Mouse (Mus musculus) midbrain, embryonic 14.5 days (tissue): ENCODE measurements around the gene Rslcan18. TPM values are rescaled to one million over a fixed set of nuclear protein-coding genes. Genes with fewer than 3 reads are reported as not detected.
A peak's percentile ranks its signal among the peaks of the same experiment; 100 is the strongest.

Experiments
- ATAC-seq: fragments of 200-750 bp; cut with Nextera tagmentation; 2 replicates; pipeline ENCODE4 v1.8.0; 2017; ENCODE audit warnings: moderate number of reproducible peaks, moderate library complexity; ENCODE audit not compliant: low FRiP score, low TSS enrichment
- DNase-seq: peaks from one replicate; pipeline ENCODE4 v3.0.0-alpha.2; 2015
- H3K27ac ChIP-seq: fragments of 300-500 bp; sonication (generic); replicated peaks from 2 replicates; pipeline ENCODE4 v1.5.1; 2014; ENCODE audit warnings: mild to moderate bottlenecking, low read depth, low read length, moderate library complexity
- H3K27me3 ChIP-seq: fragments of 300-500 bp; sonication (generic); 2 replicates; pipeline ENCODE4 v1.6.1; 2014; ENCODE audit warnings: low read length, control low read depth, mixed read lengths; ENCODE audit not compliant: control insufficient read depth, insufficient read depth
- H3K36me3 ChIP-seq: fragments of 300-500 bp; sonication (generic); 2 replicates; pipeline ENCODE4 v1.6.1; 2014; ENCODE audit warnings: low read length, control low read depth; ENCODE audit not compliant: control insufficient read depth, insufficient read depth
- H3K4me1 ChIP-seq: fragments of 300-500 bp; sonication (generic); 2 replicates; pipeline ENCODE4 v1.6.1; 2014; ENCODE audit warnings: mild to moderate bottlenecking, antibody characterized with exemption, low read length, control low read depth; ENCODE audit not compliant: control insufficient read depth, insufficient read depth
- H3K4me2 ChIP-seq: fragments of 300-500 bp; sonication (generic); 2 replicates; pipeline ENCODE4 v1.6.1; 2014; ENCODE audit warnings: mild to moderate bottlenecking, low read length, moderate library complexity
- H3K4me3 ChIP-seq: fragments of 300-500 bp; sonication (generic); replicated peaks from 2 replicates; pipeline ENCODE4 v1.5.1; 2014; ENCODE audit warnings: low read depth, low read length
- H3K9ac ChIP-seq: fragments of 300-500 bp; sonication (generic); replicated peaks from 2 replicates; pipeline ENCODE4 v1.6.1; 2014; ENCODE audit warnings: mild to moderate bottlenecking, low read length, moderate library complexity
- H3K9me3 ChIP-seq: fragments of 300-500 bp; sonication (generic); 2 replicates; pipeline ENCODE4 v1.6.1; 2016; ENCODE audit warnings: low read length, control low read depth, mixed read lengths; ENCODE audit not compliant: control insufficient read depth
- WGBS: fragments of 180-500 bp; shearing (Covaris S2); extraction: QIAGEN DNeasy Blood & Tissue Kit; methylation state at CpG from one replicate; pipeline ENCODE4 v1.1.7; 2014; 5-methylcytosine and 5-hydroxymethylcytosine counted together
- polyA plus RNA-seq: library from polyadenylated mRNA; unstranded; fragments of >200 nt; fragmentation: Nextera tagmentation; extraction: Ambion mirVana; gene quantifications from 2 replicates; pipeline ENCODE4 v1.2.1, GENCODE M21; 2014

Gene Rslcan18
- polyA plus RNA-seq, 1 experiment from 2014 or later = not detected

DNA sequence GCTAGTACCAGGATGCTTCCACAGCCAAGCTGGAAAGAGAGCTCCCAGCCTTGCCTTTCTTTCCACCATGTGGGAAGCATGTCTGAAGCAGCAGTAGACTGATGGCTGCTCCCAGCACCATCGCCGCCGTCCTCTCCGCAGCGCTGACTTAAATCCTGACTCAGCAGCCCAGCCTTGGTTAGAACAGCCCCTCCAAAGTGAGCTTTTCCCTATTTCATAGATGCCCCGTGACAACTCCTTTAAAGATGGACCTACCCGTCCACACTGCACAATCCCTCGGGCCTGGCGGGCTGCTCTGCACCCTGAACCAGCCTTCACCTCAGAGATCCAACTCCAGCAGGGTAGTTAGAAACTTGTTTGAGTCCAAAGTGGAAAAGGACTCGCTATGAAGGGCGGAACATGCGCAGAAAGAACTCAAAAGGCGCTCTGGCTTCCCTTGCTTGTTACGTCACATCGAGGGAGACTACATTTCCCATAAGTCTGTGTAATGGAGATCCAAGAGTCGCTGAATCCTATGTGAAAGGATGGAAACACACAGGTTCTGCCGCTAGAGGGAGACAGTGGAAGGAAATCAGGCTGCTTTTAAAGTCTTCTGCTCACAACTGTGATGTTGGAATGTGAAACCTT, 7.8 kb downstream of the Rslcan18 start, which contains the start of gene Gm28557:
Gene Gm28557 (minus strand): TSS at position 411 of the 627 bp plus-strand sequence.
- H3K9ac ChIP-seq = peak within 1 kb of the TSS; percentile 61
- peak within 1 kb of the TSS; percentile 76 for H3K4me2 ChIP-seq
- peaks cover 4% of the 10 kb centered on the region; the same call in 1 of the 2 replicates for H3K4me1 ChIP-seq
- H3K27me3 ChIP-seq = no peaks in the 10 kb centered on the region
- peak within 1 kb of the TSS; percentile 46 for H3K4me3 ChIP-seq
- no peaks in the 10 kb centered on the region for H3K36me3 ChIP-seq
- H3K9me3 ChIP-seq = no peaks in the 10 kb centered on the region
- H3K27ac ChIP-seq = 0 out of 2 replicates have a peak within 1 kb of the TSS, but pooled peaks have one; percentile 43
- ATAC-seq = peak; percentile 97
- peak; percentile 98 for DNase-seq
- WGBS = under 1% methylated on average over 17 of the region's 17 CpGs

GRCm38 (mm10) chr13:67107681-67108080, 8.4 kb downstream of the Rslcan18 start:
- H3K27ac ChIP-seq = no peak overlapping the region
- H3K4me3 ChIP-seq = peak overlapping the region; percentile 46
- no peaks in the 10 kb centered on the region for H3K36me3 ChIP-seq
- H3K9ac ChIP-seq = peak overlapping the region; percentile 61
- 75% methylated on average over 9 of the region's 9 CpGs for WGBS
- no peaks in the 10 kb centered on the region for H3K9me3 ChIP-seq
- peaks cover 4% of the 10 kb centered on the region; the same call in 1 of the 2 replicates for H3K4me1 ChIP-seq
- DNase-seq (no peak), ATAC-seq (no peak)
- no peaks in the 10 kb centered on the region for H3K27me3 ChIP-seq
- peak overlapping the region; percentile 76 for H3K4me2 ChIP-seq

GRCm38 (mm10) chr13:67097876-67098275, 18.2 kb downstream of the Rslcan18 start, which contains the start of gene Zfp708:
Gene Zfp708, minus strand, starts transcription at chr13:67097976.
- no peaks in the 10 kb centered on the region for H3K27me3 ChIP-seq
- H3K4me2 ChIP-seq = no peak within 1 kb of the TSS
- H3K9me3 ChIP-seq = no peaks in the 10 kb centered on the region
- no peak within 1 kb of the TSS for H3K4me3 ChIP-seq
- WGBS = 92% methylated on average over 10 of the region's 10 CpGs
- H3K36me3 ChIP-seq = no peaks in the 10 kb centered on the region
- ATAC-seq = no peak
- no peaks in the 10 kb centered on the region for H3K4me1 ChIP-seq
- H3K9ac ChIP-seq = no peak within 1 kb of the TSS
- no peak for DNase-seq
- H3K27ac ChIP-seq = no peak within 1 kb of the TSS

DNA sequence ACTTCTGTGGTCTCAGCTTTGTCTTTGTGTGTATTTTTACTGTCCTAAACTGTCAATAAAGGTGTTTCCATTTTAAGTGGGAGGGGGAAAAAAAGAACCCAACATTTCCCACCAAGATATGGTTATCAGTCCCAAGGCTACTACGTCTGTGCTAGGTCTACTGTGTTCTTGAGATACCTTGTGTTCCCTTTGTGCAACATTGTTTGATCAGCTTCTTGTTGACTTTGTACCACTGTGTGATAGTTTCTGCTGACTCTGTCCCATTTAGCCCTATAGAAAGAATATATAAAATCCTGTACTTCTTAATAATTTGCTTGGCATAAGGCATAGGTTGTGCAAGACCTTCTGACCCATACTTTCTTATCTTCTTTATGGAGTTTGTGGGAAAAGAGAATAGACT, 25.9 kb downstream of the Rslcan18 start:
- Histone ChIP-seq H3K27me3 (no peaks in the 10 kb centered on the region), H3K4me3 (no peak overlapping the region), H3K9me3 (no peaks in the 10 kb centered on the region), H3K9ac (no peak overlapping the region), H3K36me3 (no peaks in the 10 kb centered on the region), H3K4me1 (no peaks in the 10 kb centered on the region), H3K27ac (no peak overlapping the region), H3K4me2 (no peak overlapping the region)
- ATAC-seq (no peak), DNase-seq (no peak)
- 89% methylated on average over 1 of the region's 1 CpGs for WGBS

GRCm38 (mm10) chr13:67081946-67082345, 34.1 kb downstream of the Rslcan18 start:
- Histone ChIP-seq H3K4me3 (peak overlapping the region; percentile 63), H3K27me3 (no peaks in the 10 kb centered on the region), H3K36me3 (0 out of 2 replicates have a peak, but pooled peaks cover 4% of the 10 kb centered on the region), H3K9me3 (peaks cover 8% of the 10 kb centered on the region; the same call in 1 of the 2 replicates), H3K4me2 (peak overlapping the region; percentile 59), H3K4me1 (no peaks in the 10 kb centered on the region), H3K27ac (no peak overlapping the region), H3K9ac (0 out of 2 replicates have a peak overlapping the region, but pooled peaks have one; percentile 41)
- 81% methylated on average over 1 of the region's 1 CpGs for WGBS
- no peak for ATAC-seq
- DNase-seq = no peak

GRCm38 (mm10) chr13:67081142-67081713, 34.8 kb downstream of the Rslcan18 start:
- Histone ChIP-seq H3K36me3 (peaks cover 7% of the 10 kb centered on the region; the same call in 1 of the 2 replicates), H3K27me3 (no peaks in the 10 kb centered on the region), H3K4me2 (peak overlapping the region; percentile 59), H3K9me3 (peaks cover 14% of the 10 kb centered on the region), H3K9ac (peak overlapping the region; percentile 41), H3K4me3 (peak overlapping the region; percentile 63), H3K27ac (peak overlapping the region; percentile 50), H3K4me1 (no peaks in the 10 kb centered on the region)
- under 1% methylated on average over 24 of the region's 24 CpGs for WGBS
- peak; percentile 88 for DNase-seq
- peak; percentile 95 for ATAC-seq

GRCm38 (mm10) chr13:67077244-67077643, 38.8 kb downstream of the Rslcan18 start:
- H3K4me1 ChIP-seq = no peaks in the 10 kb centered on the region
- peaks cover 35% of the 10 kb centered on the region for H3K9me3 ChIP-seq
- ATAC-seq = no peak
- 95% methylated on average over 2 of the region's 2 CpGs for WGBS
- H3K27me3 ChIP-seq = no peaks in the 10 kb centered on the region
- H3K36me3 ChIP-seq = peaks cover 32% of the 10 kb centered on the region
- no peak overlapping the region for H3K9ac ChIP-seq
- no peak overlapping the region for H3K27ac ChIP-seq
- H3K4me2 ChIP-seq = no peak overlapping the region
- no peak for DNase-seq
- H3K4me3 ChIP-seq = no peak overlapping the region

DNA sequence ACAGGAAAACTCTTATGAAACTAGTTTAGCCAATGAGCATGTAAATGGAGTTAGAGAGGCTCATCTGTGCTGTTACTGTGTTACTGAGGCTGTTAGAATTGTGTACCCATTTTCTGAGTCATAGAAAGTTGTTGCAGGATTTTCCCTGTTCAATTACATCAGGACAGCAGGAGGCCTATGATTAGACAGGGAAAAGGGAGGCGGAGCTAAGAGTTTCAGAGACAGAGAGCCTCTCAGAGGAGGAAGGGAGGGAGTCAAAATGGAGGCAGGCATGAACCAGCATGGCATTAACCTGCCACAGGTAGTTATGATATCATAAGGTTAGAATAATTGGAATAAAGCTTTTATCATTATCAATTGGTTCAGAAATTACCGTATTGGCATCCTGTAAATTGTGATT, 43.3 kb downstream of the Rslcan18 start:
- no peaks in the 10 kb centered on the region for H3K27me3 ChIP-seq
- no peak for ATAC-seq
- DNase-seq = no peak
- H3K9me3 ChIP-seq = peaks cover 58% of the 10 kb centered on the region
- H3K4me1 ChIP-seq = no peaks in the 10 kb centered on the region
- WGBS = 95% methylated on average over 2 of the region's 2 CpGs
- H3K9ac ChIP-seq = no peak overlapping the region
- H3K36me3 ChIP-seq = peaks cover 59% of the 10 kb centered on the region
- H3K4me3 ChIP-seq = no peak overlapping the region
- no peak overlapping the region for H3K4me2 ChIP-seq
- no peak overlapping the region for H3K27ac ChIP-seq
